Mouse (Mus musculus): ENCODE results near the gene Ntn4.

Gene Ntn4

GRCm38 (mm10) chr10:93640521-93640952 is at the start of gene Ntn4:
TSS of gene Ntn4 (plus strand) at chr10:93640681.
- no peak for DNase-seq

DNA sequence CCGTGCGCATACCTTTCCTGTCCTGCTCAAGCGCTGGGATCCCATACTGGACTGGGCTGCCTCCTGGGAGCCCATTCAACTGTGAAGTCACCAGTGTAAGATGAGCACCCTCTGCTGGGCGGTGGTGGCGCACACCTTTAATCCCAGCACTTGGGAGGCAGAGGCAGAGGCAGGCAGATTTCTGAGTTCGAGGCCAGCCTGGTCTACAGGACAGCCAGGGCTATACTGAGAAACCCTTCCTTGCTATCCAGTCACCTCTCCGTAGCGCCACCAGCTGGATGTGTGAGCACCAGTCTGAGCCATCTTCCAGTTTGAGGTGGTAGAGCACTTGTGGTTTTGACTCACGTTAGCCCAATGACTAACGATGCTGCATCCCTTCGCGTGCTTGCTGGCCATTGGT is 48.0 kb upstream of the Ntn4 start:
- peak; percentile 21 for DNase-seq

DNA sequence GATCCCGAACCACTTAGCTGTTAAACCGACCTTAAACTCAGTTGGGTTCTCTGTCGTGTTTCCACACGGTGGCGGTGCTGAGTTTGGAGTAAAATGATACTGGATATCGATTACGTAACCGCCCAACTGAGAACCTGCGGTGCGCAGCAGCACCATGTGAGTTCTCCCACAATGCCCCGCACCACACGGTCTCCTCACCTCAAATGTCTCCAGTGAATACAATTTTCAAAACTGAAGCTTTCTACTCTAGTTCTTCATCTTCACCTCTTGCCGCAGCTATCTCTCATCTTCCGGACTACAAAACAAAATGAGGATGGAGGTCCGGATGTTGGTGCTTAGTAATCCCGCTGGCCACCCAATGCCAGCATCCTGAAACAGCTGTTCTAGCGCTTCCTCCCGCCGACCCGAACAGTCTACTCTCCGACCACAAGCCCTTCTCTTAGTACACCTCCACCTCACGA is 46.4 kb upstream of the Ntn4 start:
- peak; percentile 89 for DNase-seq

DNA sequence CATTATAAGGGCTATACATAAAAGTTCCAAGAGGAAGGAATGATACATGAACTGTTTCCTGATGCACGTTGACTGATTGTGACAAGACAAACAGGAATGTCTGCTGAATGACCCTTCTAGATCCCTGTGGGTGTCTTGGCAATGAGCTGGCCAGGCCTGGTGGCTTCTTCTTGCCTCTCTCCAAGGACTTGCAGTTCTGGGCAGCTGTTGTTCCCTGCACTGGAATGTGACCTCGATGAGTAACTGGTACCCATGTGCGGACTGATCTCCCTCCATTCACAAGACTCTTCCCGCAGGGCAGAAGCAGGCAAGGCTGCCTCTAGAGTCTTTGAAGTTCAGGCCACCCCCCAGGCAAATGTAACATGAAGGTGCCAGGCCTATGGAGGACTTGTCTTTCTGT is 44.6 kb upstream of the Ntn4 start:
- peak; percentile 19 for DNase-seq

GRCm38 (mm10) chr10:93596641-93597040 is 43.8 kb upstream of the Ntn4 start:
- no peak for DNase-seq

DNA sequence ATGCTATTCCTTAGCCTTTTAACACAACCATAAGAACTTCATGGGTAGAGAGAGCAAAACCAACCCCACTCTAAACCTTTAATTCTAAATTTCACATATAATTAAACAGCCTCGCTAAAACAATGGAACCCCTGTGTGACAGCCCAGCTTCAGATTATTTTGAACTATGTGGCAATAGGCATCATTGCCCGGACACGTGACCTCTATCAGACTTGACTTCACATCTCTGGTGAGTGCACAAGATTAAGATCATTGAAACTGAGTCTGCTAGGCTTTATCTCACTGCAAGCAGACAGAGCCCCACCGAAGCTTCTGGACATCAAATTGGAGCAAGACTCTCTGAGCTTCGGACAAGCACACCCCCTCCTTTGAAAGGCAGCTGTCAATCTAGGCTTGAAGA is 38.2 kb upstream of the Ntn4 start:
- DNase-seq = no peak

DNA sequence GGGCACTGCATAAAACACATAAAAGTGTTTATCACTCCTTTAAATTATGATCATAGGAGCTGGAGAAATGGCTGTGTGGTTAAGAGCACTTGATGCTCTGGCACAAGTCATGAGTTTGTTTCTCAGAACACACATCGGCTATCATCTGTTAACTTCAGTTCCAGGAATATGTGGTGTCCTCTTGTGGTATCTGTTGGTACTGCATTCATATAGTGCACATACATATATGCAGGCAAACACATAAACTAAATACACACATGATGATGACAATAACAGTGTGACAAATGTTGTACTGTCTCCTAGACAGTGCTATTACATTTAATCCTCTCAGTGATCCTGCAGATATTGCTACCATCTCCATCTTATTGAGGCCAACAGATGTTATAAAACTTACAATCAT is 37.2 kb upstream of the Ntn4 start:
- no peak for DNase-seq

- DNase-seq = no peak
These were observed 34.2 kb upstream of the Ntn4 start for GRCm38 (mm10) chr10:93606326-93606725.

- peak; percentile 17 for DNase-seq
These were observed 32.4 kb upstream of the Ntn4 start for GRCm38 (mm10) chr10:93608051-93608450.

DNA sequence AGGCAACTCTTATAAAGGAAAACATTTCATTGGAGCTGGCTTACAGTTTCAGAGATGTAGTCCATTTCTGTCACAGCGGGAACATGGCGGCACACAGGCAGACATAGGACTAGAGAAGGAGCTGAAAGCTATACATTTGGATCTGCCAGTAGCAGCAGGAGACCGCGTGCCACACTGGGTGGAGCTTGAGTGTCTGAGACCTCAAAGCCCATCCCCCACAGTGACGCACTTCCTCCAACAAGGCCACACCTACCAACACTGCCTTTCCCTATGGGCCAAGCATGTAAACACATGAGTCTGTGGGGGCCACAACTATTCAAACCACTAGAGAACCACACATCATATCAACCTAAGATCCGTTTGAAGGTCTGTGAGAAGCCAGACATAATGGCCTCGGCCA is 31.2 kb upstream of the Ntn4 start:
- DNase-seq = no peak

GRCm38 (mm10) chr10:93610896-93611295 is 29.6 kb upstream of the Ntn4 start:
- no peak for DNase-seq

DNA sequence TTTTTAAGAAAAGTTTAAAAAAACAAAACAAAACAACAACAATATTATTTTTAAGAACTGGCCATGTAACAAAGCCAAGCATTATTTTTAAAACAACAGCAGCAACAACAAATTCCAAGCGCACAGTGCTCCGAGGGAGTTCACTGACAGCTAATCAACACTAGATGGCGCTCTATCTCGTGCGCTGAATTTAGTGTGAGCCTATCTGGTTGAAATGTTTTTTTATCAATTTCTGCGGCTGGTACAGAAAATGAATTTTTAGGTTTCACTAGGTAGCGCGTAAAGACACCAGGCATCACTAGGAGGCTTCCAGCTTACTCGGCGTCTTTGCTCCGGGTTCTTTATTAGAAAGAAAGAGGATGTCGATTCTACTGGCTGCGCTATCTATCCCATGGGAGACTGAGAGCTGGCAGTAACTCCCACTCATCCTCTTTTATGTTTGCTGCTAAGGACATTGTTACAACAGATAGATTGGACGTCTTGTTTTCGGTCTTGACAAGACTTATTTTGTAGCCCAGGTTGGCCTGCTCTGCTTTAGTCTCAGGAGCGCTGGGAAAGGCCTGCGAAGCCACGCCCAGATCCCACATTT is 29.0 kb upstream of the Ntn4 start:
- peak; percentile 41 for DNase-seq

GRCm38 (mm10) chr10:93614850-93615249 is 25.6 kb upstream of the Ntn4 start:
- DNase-seq = no peak

DNA sequence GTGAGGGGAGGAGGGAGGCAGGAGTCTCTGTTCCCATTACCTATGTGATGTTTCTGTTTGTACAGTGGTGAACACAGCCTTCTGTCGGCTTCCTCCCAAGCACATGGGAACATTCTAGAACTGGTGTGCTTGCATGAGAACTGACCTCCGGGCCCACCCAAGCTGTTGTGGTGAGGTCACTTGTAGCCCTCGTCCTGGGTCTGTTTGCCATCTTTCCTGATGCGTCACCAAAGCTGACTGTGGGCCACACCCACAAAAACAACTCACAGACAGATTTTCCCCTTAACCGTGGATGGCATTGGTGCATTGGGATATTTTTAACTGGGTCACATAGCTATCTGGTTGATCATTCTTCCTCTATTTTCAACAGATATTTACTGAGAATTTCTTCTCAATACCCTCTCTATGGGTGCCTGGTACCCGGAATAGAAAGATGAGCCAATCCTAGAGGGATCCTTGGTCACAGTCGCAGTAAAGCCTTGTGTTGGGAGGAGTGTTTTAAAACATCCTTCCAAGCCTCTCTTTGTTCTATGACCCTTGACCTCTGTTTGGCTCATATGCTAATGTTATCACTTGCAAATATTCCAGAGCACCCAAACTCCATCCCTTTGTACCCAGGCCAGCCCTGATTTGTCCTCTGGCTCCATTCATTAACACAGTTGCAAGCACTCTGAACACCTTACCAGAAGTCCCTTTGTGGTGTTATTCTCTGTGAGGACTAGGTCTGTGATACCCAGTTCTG is 19.9 kb upstream of the Ntn4 start:
- no peak for DNase-seq

- DNase-seq = no peak
These were observed 16.8 kb upstream of the Ntn4 start for GRCm38 (mm10) chr10:93623725-93624124.

DNA sequence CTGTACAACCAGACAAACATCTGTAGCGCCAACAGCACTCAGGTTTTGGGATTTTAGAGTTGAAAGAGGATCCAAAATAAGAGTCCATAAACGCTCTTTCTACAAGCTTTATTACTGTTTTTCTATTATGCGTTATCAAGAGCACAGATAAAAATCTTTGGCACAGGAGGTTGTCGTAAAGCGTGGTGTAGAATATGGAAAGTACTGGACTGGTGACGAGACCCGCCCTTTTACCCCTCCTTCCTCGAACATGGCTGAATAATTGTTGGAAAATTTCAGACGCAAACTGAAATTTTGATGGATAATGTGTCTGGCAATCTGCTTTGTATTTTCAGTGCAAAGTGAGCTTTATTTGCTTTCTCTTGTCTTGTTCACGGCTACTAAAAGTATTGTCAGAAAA is 16.3 kb upstream of the Ntn4 start:
- DNase-seq = no peak

DNA sequence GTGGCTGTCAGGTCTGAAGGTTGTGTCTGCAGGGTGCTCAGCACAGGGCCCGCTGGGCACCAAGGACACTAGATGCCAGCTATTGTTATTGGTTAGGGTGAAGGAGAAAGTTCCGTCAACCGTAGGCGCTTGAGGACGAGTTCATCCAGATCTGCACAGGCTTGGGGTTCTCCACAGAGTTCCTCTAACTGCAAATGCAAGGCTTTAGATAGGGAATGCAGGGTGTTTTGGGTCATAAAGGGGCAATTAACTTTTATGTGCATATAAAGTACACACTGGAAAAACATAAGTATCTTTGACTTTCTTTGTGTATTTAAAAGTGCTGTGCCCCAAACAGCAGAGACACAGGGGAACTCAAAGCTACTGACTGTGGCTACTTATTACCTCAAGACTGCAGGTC is 10.2 kb upstream of the Ntn4 start:
- no peak for DNase-seq

GRCm38 (mm10) chr10:93632086-93632485 is 8.4 kb upstream of the Ntn4 start:
- no peak for DNase-seq

DNA sequence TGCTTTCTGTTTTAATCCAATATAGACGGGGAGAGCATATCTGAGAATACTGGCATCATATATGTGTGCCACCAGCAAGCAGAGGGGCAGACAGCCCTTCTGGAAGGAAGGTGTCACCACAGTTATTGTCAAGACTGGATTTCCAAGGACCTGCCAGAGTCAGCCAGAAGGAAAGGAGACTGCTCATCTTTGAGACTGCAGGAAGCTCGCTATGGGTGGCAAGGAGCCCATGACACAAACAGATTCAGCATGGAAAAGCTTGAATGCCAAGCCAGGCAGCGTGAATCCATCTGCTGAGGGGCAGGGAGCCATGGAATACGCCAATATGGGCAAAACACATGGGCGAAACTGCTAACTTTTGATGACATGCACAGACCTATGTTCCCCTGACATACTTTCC is 6.9 kb upstream of the Ntn4 start:
- no peak for DNase-seq

- no peak for DNase-seq
These were observed 6.5 kb upstream of the Ntn4 start for GRCm38 (mm10) chr10:93633971-93634370.

DNA sequence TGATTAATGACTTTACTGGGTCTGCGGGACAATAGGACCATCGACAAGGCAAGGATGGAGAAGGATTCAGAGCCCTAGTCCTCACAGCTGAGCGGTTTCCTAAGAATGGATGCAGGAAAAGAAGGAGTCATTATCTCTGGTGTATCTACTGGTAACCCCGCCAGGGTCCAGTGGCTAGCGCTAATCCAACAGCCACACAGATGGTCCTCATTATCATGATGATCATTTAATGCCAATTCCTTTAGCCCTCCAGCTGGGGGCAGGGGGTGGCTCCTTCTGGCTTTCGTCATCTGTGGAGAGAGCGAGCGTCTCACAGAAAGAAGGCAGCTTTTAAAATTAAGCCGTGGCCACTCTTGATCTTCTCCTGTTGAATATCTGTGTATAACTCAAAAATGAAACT is 4.5 kb upstream of the Ntn4 start:
- DNase-seq = no peak

- peak; percentile 51 for DNase-seq
These were observed 706 bp downstream of the Ntn4 start for GRCm38 (mm10) chr10:93640953-93641820.

DNA sequence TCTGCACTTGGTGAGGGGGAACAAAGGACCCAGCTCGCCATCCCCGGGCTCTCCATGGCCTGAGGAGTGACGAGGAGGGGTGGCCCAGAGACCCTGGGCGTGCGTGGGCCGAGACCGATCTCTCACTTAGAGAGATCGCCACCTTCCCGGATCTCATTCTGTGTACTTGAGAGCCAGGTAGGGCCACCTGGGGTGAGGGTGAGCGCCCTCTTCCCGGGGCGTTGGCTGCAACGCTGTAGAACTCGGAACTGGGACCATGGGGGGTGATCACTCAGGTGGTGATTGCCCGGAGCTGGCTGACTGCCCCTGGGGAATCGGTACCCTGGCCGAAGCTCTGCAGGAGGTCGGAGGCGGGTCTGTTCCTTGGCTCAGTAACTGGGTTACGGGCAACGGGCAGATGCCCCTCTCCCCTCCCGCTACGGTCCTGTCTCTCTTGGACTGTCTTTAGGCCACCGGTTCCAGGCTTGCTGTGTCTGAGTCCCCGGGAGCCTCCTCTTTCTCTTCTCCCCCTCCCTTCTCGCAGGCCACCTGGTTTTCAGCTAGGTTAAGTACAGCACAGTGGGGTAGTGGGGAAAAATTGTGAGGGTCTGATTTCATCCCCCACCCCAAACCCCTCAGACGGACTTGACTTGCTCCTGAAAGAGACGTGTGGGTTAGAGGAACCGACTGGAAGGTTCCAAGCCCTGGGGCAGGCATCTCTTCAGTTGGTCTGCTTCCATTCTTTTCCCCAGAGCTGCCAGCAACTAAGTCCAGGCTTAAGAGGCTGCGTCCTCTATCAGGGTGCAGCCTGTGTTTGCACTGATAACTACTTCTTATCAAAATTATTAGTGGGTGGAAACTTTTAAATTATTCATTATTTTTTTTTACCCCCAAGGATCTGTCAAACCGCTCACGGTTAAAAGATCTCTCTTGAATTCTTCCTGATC is 1.6 kb downstream of the Ntn4 start:
- peak; percentile 31 for DNase-seq

Data from lung, postnatal 14 days (tissue).